Mouse (Mus musculus) adrenal gland, adult 2 months (tissue): ENCODE data around the gene Wwp2. TPM values are rescaled to one million over a fixed set of nuclear protein-coding genes. Genes with fewer than 3 reads are reported as not detected.
"Not testable (repeated sequence)": the region's sequence is repeated elsewhere in the genome, so short reads cannot be mapped to it uniquely, and the experiment has no call there.

ENCODE experiments used
- DNase-seq: peaks from one replicate; pipeline ENCODE4 v3.0.0; 2021
- polyA plus RNA-seq: library from polyadenylated mRNA; depleted of rRNA; stranded (reverse); fragments of >200 nt; gene quantifications from 2 replicates; pipeline ENCODE4 v1.2.3, GENCODE M21; 2012
- total RNA-seq, 2 experiments: library from RNA; stranded (reverse); gene quantifications; 2 replicates each; pipeline ENCODE4 v1.2.3; 2021

Wwp2 gene
- total and polyA plus RNA-seq, 3 experiments: 22.2 to 34.5 (median 30.8) TPM

DNA sequence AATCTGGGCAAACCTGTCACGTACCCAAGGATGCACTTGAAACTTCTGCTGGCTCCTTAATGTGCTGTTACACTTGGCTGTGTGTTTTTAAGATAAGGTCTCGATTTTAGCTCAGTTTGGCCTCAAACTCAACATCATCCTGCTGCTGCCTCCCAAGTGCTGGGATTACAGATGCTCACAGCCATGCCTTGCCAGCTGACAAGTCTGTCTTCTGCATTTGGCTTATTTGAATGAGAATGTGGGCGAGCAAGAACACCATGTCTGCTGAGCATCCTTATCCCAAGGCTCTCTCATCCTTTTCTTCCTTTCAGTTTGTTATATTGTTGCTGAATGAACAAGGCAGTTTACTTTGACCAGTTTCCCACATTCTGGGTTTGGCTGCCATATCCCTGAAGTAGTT is 39.4 kb downstream of the Wwp2 start:
- DNase-seq: no peak

DNA sequence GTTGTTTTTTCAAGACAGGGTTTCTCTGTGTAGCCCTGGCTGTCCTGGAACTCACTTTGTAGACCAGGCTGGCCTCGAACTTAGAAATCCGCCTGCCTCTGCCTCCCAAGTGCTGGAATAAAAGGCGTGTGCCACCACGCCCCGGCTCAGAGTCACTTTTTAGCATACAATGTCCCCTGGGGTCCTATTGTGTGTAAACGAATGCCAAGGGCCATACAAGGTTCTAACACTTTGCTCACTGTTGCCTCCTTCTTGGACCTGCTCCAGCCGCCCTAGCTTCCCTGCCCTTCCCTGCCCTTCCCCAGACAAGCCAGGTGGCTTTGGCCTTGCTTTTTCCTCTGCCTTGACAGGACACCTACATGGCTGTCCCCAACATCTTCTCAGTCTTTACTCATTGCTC is 40.6 kb downstream of the Wwp2 start:
- DNase-seq: not testable (repeated sequence)

DNA sequence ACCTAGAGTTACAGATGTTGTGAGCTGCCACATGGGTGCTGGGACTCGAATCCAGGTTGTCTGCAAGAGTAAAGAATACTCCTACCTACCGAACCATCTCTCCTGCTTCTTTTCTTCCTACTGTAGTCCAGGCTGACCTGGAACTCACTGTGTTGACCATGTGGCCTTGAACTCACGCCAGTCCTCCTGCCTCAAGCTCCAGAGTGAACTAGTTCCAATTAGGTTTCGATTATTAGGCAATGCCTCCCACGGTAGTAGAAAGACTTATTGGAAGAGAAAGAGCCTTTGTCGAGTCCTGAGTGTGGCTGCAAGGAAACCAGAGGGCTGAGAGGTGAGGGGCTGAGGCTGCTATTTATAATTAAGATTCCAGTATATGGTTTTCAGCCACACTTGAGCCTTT is 42.6 kb downstream of the Wwp2 start:
- peak; percentile 30 for DNase-seq

DNA sequence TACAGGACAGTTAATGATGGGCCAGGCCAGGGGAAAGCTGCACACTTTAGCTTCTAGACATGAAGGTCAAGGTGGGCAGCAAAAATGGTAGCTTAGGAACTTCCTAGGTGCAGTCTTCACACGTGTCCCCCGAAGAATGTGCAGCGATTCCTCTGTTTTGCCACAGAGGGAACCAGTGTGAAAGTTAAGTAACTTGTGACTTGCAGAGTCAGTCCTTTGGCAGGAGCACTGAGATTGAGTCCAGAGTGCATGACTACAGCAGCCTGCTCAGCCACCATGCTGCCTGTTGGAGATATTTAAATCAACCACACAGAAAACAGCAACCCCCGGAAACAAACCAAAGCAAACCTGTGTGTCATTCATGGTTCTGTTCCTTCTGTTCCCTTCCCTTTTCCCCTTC is 44.3 kb downstream of the Wwp2 start:
- DNase-seq: no peak

DNA sequence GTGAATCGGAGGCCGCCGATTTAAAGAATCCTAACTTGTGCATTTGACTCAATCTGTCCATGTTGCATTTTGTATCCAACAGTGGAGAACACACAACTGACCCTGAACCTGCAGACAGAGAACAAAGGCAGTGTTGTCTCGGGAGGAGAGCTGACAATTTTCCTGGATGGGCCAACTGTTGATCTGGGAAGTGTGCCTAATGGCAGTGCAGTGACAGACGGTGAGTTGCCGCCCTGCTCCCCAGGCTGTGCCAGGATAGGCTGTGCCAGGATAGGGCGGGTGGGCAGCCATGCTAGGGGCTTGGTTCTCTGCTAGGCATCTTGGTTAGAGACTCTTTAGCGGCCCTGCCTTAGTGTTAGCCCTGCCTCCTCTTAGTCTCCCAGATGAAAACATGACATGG is 47.1 kb downstream of the Wwp2 start:
- no peak for DNase-seq

DNA sequence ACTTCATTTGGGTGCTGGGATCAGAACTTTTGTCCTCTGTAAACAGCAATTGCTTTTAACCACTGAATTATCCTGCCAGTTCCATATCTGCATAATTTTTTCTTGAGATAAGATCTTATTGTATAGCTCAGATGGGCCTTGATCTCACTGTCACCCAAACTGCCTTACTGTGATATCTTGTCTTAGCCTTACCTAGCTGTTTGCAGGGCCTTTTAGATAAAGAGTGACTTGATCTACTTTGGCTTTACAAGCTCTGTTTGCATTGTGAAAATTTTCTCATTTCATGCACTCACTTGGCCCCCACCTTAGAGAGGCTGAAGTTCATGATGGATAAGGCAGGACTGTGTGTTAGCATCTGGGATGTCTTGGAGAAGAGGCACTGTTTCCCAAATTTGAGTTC is 48.8 kb downstream of the Wwp2 start:
- DNase-seq: no peak

DNA sequence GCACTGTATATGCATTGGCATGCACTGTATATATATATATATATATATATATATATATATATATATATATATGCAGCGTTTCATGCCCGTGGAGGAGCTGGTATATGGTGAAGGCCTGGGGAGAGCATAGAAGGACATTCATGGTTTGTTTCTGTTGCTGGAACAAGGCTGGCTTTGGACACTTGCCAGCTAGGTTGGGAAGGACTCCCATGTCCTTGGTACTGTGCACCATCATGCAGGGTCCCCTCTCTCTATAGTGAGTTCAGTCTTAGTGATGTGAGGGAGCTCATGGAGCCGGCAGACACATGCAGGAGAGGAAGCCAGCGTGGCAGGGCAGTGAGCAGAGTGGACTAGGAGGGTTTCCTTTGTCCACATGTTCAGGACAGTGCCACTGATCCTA is 52.4 kb downstream of the Wwp2 start:
- peak; percentile 35 for DNase-seq

DNA sequence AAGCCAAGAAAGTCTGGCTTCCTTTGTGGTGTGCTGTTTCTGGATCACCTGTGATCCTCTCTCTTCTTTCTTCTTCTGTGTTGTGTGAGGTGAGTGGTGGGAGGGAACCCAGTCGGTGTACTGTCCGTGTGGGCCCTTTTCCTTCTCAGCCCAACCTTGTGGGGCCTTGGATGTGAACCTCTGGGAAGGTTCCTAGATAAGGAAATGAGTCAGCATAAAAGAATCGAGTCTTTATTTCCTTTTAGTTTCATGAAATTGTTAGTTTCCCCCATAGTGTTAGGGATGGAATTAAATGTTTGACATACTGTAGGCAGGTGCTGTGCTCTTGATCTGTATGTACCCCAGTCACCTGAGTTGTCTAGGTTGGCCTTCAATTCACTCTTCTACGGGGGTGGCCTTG is 52.9 kb downstream of the Wwp2 start:
- DNase-seq: peak; percentile 15

DNA sequence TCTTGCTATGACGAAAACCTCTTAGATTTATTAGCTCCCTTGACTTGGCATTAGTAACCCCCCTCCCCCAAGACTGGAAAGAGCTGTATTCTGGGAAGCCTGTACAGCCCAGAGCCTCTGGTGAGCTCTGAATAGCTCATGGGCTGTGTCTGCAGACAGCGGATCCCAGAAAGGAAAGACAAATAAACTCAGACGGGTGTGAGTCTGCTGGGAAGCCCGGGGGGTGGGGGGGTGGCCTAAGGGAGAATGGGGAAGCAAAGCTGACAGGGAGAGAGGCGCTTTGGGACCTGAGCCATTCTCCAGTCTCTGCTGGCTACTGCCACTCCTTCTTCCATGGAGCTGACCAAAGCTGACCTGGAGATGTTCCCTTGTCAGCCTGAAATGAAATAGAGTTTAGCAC is 53.8 kb downstream of the Wwp2 start:
- no peak for DNase-seq

DNA sequence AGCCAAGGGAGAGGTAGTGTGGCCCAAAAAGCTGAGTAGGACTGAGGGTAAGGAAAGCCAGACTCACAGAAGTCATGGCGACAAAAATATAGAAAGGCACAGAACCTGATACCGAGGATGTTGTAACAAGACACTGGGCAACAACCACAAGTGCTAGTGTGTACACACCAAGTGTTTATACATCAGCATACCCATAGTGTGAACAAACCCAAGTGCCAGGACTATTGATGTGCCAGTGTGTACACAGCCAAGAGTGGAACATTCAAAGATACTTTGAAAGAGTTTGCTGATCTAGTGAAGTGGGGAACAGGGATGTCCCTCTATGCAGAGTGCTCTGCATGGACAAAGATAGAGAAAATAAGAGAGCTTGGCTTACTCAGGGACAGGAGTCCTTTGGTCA is 54.5 kb downstream of the Wwp2 start:
- DNase-seq: no peak

DNA sequence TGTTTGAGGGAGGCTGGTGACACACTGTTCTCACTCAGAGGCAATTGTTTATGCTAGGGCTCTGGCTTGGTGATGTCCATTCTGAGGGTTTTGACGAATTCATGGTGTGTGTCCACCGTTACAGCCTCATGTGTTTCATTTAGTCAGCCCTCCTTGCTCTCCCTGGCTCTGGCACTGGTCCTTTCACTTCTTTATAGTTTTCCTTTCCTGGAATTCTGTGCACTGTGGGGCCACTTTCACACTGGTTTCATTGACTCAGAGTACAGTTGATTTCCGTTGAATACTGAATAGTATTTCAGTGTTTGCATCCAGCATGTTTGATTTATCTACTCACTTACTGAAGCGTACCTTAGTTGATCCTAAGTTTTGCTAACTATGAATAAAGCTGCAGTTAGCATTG is 55.0 kb downstream of the Wwp2 start:
- DNase-seq: no peak

DNA sequence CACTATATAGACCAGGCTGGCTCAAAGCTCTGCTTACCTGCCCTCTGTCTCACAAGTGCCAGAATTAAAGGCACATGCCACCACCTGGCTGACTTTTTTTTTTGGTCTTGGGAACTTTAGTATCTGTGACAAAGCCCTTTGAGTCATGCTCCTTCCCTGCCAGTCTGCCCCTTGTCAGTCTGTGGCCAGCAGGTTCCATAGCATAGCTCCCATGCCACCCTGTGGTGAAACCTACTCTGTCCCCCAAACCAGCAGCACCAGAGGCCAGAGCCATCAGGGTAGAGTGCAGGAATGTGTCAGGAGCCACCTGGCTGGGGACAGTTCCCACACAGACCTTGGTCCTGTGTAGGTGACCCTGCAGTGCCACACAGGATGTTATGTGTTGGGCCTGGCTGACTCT is 55.7 kb downstream of the Wwp2 start:
- DNase-seq: no peak

DNA sequence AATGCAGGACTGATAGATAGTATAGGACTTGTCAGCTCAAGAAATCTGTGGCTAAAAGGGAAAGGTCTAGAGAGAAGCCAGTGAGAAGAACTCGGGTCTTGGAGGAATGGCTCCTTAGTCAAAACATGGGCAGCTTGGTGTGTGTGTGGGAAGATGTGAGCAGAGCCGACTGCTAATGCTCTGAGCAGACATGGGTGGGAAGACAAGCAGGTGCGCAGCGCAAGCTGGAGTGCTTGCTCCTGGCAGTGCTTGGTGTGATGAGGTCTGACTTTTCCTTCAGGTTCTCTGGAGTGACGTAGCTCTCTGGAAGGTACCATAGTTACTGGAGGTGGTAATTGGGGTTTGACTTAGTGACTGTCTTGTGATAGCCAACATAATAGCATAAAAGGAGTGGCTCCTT is 56.6 kb downstream of the Wwp2 start:
- DNase-seq: no peak

DNA sequence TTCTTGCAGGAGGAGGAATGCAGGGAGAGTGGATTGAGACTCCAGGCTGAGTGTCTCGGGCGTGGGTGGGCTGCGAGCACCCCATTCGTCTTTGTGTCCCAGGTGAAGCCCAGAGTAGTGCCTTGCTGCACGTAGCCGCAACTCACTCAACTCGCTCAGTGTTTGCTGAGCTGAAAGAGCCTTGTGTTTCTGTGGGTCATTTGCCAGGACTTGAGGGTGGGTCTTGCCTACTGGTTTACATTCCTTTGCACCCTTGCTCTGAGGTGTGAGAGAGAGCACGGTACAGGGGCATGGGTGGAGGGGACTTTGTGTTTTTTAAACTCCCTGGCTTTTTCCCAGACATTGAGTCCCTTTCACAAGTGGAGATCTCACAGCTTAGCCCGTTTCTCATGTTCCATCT is 59.3 kb downstream of the Wwp2 start:
- no peak for DNase-seq

DNA sequence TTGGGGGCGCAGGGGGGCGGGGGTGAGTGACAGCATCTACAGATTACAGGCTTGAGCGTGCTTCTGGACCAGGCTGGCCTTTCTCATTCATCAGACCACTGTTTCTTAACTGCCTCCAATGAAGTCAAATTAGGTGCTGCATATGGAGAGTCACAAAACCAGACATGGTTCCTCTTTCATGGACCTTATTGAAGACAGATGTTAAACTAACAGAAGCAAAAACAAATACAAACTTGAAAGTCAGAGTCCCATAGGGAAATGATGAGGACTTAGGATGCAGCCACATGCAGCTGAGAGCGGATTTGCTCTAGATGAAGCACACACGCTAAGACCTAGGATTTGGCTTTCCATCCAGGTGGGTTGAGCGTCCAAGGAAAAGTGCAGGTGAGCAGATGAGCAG is 61.5 kb downstream of the Wwp2 start:
- DNase-seq: no peak

DNA sequence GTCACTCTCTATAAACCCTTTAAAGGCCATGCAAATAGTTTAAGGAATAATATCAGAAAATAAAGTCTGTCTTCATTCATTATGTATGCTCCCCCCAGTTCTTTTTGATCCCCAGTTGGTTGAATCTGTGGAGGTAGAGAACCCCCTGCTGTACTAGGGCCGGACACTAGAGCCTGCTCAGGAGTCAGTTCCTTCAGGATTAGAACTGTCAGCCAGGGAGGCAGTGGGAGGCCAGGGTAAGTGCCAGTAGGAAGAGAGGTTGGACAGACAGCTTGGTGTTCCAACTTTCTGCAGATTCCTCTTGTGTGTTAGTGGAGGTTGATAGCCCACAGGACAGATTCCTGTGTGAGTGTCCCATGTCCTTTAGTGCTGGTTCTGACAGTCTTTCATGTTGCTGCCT is 62.2 kb downstream of the Wwp2 start:
- DNase-seq: no peak

DNA sequence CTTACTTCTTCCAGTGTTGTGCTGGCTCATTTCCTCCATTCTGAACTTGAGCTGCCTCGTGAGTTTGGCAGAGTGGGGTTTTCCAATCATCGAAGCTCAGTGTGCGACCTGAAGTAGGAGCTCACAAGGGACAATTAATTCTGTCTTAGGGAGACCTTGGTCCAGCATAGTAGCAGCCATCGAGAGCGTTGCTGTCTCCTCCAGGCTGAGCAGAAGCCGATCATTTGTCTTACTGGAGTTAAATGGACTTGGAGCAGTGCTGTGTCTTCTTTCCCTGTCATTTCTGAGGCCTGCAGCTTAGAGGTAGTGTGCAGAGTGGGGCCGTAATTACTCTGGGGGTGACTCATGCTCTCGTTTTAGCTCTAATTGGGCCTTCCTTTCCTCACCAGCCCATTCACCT is 62.6 kb downstream of the Wwp2 start:
- peak; percentile 45 for DNase-seq

DNA sequence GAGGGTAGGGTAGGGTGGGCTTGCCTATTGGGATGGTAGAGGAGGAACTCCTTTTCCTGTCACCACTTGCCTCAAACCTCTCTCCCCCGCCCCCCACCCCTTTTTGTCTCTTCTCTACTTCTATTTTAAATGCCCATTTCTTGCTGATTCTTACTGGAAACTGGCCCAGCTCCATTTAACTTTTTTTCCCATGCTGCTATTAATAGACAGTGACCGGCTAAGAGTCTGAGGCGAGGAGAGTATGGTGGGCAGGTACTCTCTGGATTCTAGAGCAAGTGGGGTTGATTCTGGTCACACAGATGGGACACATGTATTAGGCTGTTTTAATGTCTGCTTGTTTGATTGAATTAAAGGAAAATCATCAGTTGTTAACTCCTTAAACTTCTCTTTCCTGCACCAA is 63.4 kb downstream of the Wwp2 start:
- DNase-seq: no peak

DNA sequence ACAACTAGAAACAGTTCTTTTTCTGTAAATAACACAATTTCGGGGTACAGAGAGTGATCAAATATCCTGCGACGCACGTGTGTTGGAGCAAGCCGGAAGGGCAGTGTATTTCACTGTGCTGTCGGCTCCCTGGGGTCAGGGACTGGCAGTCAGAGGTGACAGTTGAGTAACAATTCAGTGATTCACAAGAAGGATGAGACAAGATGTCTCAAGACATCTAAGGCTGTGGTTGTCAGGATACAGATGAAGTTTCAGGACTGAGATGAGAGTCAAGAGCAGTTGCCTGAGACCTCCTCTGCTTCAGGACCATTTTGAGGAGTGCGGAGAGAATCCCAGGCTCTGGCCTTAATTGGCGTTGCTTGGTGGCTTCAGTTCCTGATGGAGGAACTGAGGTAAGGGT is 66.2 kb downstream of the Wwp2 start:
- DNase-seq: peak; percentile 70

DNA sequence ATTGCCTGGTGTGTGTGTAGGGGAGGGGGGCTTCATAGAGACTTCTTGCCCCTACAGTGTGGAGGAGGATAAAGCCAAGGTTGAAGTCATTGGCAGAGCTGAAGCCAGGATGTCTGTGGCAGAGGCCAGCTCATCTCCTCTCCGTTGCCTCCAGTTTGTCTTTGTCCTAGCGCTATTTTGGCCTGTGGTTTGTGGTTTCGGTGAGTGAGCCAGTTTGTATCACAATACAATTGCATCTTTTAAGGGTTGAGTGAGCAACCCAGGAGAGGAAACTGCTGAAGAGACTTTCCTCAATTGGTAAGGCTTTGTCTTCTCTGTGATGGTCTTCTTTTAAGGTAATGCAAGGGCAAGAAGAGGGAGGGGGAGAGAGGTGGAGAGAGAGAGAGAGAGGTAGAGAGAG is 66.8 kb downstream of the Wwp2 start:
- peak; percentile 54 for DNase-seq

DNA sequence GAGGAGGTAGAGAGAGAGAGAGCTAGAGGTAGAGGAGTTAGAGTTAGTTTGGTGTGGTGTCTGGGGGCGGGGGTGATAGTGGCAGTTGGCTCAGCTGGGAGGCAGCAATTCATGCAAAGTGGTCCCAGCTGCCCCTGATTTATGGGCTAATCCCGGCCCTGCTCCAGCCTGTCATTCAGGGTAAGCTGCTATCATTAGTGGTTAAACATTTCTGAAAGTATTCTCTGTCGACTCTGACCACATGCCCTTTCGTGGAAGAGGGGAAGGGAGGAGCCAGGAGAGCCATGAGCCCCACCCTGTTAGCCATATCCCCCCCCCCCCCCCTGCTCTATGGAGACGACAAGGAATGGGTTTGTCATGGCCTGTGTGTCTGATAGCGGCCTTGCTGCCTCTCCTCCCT is 67.2 kb downstream of the Wwp2 start:
- DNase-seq: peak; percentile 15

DNA sequence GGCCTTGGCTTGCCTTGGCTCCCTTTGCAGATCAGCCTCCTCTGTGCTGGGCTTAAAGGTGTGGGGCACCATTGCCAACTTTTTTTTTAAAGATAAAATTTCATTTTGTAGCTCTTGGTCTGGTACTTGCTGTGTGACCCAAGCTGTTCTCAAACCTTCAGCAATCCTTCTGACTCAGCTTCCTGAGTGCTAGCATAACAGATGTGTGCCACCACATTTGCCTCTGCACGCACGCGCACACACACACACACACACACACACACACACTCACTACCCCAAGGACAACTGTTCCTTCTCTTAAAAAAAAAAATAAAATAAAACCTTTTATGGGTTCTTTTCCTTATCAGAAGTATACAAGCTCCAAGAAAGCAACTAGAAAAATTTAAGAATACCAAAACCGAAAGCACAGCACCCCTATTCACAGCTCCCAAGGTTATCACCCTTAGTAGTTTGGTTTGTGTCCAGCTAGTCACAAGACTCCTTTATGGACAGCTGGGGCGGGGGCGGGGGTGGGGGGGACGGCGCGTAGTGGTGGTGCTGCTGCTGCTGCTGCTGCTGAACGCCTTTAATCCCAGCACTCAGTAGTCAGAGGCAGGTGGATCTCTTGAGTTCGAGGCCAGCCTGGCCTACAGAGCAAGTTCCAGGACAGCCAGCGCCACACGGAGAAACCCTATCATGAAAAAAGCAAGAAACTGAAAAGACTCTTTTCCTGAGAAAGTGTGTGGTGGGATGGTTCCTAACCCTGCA is 68.2 kb downstream of the Wwp2 start:
- peak; percentile 40 for DNase-seq

DNA sequence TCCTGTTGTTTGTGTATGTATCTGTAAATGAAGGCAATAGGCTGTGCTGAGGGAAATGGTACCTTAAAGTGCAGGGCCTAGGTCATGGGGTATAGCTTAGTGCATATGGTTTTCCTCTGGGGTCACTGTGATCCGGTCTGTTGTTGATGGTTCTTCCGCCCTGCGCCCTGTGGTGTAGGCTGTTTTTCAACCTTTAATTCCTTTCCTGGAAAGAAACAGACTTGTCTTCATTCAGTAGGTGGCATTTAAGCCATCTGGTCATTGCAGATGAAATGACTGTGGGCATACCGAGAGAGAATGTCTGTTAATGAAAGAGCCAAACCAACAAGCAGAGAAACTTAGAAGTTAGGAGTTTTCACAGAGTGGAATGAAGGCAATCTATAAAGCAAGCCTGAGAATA is 69.1 kb downstream of the Wwp2 start:
- DNase-seq: no peak

DNA sequence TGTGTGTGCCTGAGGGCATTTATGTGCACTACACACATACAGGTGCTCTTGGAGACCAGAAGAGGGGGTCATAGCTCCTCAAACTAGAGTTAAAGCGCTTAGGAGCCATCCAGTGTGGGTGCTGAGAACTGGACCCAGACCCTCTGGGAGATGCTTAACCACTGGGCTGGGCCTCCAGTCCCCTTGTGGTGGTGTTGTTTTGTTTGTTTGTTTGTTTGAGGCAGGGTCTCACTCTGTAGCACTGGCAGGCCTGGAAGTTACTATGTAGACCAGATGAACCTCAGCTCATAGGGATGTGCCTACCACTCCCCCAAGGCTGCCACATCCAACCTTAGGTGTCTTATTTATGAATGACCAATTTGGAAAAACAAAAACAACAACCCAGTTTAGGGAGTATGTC is 70.9 kb downstream of the Wwp2 start:
- no peak for DNase-seq

DNA sequence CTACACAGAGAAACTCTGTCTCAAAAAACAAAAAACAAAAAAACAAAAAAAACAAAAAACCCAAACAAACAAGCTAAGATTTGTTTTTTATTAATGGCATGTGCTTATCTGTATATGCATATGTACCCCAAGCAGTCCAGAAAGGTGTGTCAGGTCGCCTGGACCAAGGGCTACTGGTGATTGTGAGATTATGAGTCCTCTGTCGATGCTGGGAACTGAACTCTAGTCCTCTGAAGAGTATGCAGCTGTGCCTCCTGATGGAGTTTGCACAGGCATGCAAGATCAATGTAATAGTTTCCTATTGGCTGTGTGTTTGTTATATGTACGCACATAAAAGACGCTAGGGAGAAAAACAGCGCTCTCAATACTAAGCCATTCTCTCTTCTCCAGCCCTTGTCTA is 74.0 kb downstream of the Wwp2 start:
- no peak for DNase-seq
